Mouse (Mus musculus): ENCODE measurements at regions not wholly inside any gene's neighbourhood (a gene's known extent, or its start where the extent isn't known, plus 50 kb on each side); places are given as distances from the start of the nearest gene placed in this dataset.

GRCm38 (mm10) chr13:112220184-112220583 is 68.1 kb upstream of the Ankrd55 start:
- TF ChIP-seq POLR2A (IDR thresholded peaks at IDR 0.05; ENCODE audit: insufficient read length, low read depth) (no peak), MYOD1 (IDR thresholded peaks at IDR 0.05; ENCODE audit: control insufficient read depth in 1 of 3, insufficient read length in 2 of 3, low read depth in 2 of 3) (no peak), MYOG (IDR thresholded peaks at IDR 0.05; ENCODE audit: control insufficient read depth in 1 of 3, insufficient read depth in 1 of 3, insufficient read length in 2 of 3, low read depth in 2 of 3) (no peak), USF1 (IDR thresholded peaks at IDR 0.05; ENCODE audit: low read depth) (no peak), E2F4 (IDR thresholded peaks at IDR 0.05; ENCODE audit: insufficient read depth) (no peak), MAX (IDR thresholded peaks at IDR 0.05; ENCODE audit: low read depth) (no peak), TCF12 (IDR thresholded peaks at IDR 0.05; ENCODE audit: insufficient read depth, poor library complexity, severe bottlenecking) (no peak), POLR2AphosphoS2 (IDR thresholded peaks at IDR 0.05; ENCODE audit: insufficient read length, low read depth) (no peak), CEBPB (IDR thresholded peaks at IDR 0.05; ENCODE audit: insufficient read depth, poor library complexity, severe bottlenecking) (no peak), TCF3 (IDR thresholded peaks at IDR 0.05; ENCODE audit: insufficient read length, low read depth) (no peak), REST (IDR thresholded peaks at IDR 0.05; ENCODE audit: insufficient read depth, insufficient read length) (no peak)

Measured in myocyte (in vitro differentiated cells).